Mouse (Mus musculus): ENCODE results near the gene Elane. TPM values are rescaled to one million over a fixed set of nuclear protein-coding genes. Genes with fewer than 3 reads are reported as not detected.
A peak's percentile ranks its signal among the peaks of the same experiment; 100 is the strongest.
"Not testable (repeated sequence)": the region's sequence is repeated elsewhere in the genome, so short reads cannot be mapped to it uniquely, and the experiment has no call there.

Elane gene
- polyA plus RNA-seq, 1 experiment from 2014 or later, result 2.4 TPM

GRCm38 (mm10) chr10:79886611-79887010 lies 564 bp downstream of the Elane start:
- no peak overlapping the region for H3K4me2 ChIP-seq (ENCODE audit: low read depth, low read length)
- H3K4me3 ChIP-seq (ENCODE audit: low read length), result no peak overlapping the region
- ATAC-seq, result no peak
- WGBS, result 83% methylated on average over 8 of the region's 8 CpGs
- H3K9me3 ChIP-seq (ENCODE audit: control insufficient read depth, low read length), result no peaks in the 10 kb centered on the region
- H3K9ac ChIP-seq (ENCODE audit: low read depth, low read length), result no peak overlapping the region
- no peak overlapping the region for H3K27ac ChIP-seq (ENCODE audit: low read length)
- no peaks in the 10 kb centered on the region for H3K36me3 ChIP-seq (ENCODE audit: control insufficient read depth, insufficient read depth, low read length)
- H3K4me1 ChIP-seq (ENCODE audit: control insufficient read depth, insufficient read depth, low read length), result peaks cover 8% of the 10 kb centered on the region; the same call in 1 of the 2 replicates
- H3K27me3 ChIP-seq (replicated peaks; ENCODE audit: control insufficient read depth, insufficient read depth, low read length), result 0 out of 2 replicates have a peak, but pooled peaks cover 3% of the 10 kb centered on the region

DNA sequence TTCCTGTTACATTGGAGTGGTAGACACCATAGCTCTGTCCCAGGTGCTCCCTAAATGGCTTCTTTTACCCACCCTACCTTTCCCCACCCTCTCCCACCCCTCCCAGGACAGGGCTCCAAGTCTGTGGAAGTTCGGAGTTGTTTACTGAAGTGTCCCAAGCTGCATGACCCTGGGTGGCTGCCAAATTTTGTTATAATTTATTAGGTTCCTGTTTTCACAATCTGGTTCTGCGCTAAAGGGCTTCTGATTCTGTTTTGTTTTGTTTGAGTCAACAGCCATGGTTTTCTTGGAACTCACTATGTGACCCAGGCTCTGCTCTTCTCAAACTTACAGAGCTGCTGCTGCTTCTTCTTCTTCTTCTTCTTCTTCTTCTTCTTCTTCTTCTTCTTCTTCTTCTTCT lies 3.3 kb downstream of the Elane start:
- Histone ChIP-seq H3K36me3 (ENCODE audit: control insufficient read depth, insufficient read depth, low read length) (no peaks in the 10 kb centered on the region), H3K4me1 (ENCODE audit: control insufficient read depth, insufficient read depth, low read length) (no peaks in the 10 kb centered on the region), H3K27me3 (replicated peaks; ENCODE audit: control insufficient read depth, insufficient read depth, low read length) (no peaks in the 10 kb centered on the region), H3K4me3 (ENCODE audit: low read length) (no peak overlapping the region), H3K9me3 (ENCODE audit: control insufficient read depth, low read length) (no peaks in the 10 kb centered on the region), H3K27ac (ENCODE audit: low read length) (no peak overlapping the region), H3K4me2 (ENCODE audit: low read depth, low read length) (no peak overlapping the region), H3K9ac (ENCODE audit: low read depth, low read length) (no peak overlapping the region)
- ATAC-seq, result no peak
- 53% methylated on average over 2 of the region's 2 CpGs for WGBS

DNA sequence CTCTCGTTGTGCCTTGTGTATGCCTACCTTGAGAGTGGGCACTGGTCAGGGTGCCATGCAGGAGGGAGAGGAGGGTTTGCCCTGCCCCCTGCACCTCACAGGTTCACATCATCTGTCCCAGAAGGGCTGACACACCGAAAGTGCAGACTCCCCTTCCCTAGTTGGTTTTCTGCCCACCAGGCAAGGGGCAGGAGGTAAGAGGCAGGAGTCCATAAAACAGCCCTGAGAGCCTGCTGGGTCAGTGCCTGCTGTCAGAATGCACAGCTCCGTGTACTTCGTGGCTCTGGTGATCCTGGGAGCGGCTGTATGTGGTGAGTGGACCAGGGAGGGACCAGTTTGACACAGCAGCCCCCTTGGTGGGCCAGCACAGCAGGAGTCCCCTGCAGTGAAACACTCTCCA lies 4.6 kb downstream of the Elane start, which contains the start of gene Cfd:
Gene Cfd, plus strand, starts transcription at position 184 of the 400 bp plus-strand sequence.
- WGBS, result 43% methylated on average over 5 of the region's 5 CpGs
- H3K27ac ChIP-seq (ENCODE audit: low read length), result no peak within 1 kb of the TSS
- no peaks in the 10 kb centered on the region for H3K4me1 ChIP-seq (ENCODE audit: control insufficient read depth, insufficient read depth, low read length)
- H3K36me3 ChIP-seq (ENCODE audit: control insufficient read depth, insufficient read depth, low read length), result 0 out of 2 replicates have a peak, but pooled peaks cover 5% of the 10 kb centered on the region
- no peak within 1 kb of the TSS for H3K4me3 ChIP-seq (ENCODE audit: low read length)
- no peak within 1 kb of the TSS for H3K4me2 ChIP-seq (ENCODE audit: low read depth, low read length)
- no peaks in the 10 kb centered on the region for H3K27me3 ChIP-seq (replicated peaks; ENCODE audit: control insufficient read depth, insufficient read depth, low read length)
- no peak within 1 kb of the TSS for H3K9ac ChIP-seq (ENCODE audit: low read depth, low read length)
- no peak for ATAC-seq
- no peaks in the 10 kb centered on the region for H3K9me3 ChIP-seq (ENCODE audit: control insufficient read depth, low read length)

DNA sequence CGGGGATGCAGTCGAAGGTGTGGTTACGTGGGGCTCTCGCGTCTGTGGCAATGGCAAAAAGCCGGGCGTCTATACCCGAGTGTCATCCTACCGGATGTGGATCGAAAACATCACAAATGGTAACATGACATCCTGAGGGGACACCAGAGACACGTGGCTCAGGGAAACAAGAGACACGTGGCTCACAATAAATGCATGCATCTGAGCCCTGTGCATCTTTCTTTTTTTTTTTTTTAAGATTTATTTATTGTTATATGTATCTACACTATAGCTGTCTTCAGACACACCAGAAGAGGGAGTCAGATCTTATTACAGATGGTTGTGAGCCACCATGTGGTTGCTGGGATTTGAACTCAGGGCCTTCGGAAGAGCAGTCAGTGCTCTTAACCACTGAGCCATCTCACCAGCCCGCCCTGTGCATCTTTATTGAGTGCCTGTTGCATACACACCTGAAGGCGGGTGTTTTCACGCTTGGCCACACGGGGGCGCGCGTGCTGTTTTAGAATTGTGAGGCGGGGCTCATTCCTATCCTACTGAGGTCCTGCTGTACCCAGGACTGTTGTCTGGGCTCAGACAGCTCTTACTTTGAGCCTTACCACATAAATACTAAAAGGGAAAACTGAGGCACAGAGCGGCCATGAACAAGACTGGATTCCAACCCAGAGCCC lies 6.5 kb downstream of the Elane start:
- not testable (repeated sequence) for H3K27ac ChIP-seq (ENCODE audit: low read length); H3K4me2 ChIP-seq (ENCODE audit: low read depth, low read length); H3K4me3 ChIP-seq (ENCODE audit: low read length); H3K4me1 ChIP-seq (ENCODE audit: control insufficient read depth, insufficient read depth, low read length); H3K27me3 ChIP-seq (replicated peaks; ENCODE audit: control insufficient read depth, insufficient read depth, low read length); H3K36me3 ChIP-seq (ENCODE audit: control insufficient read depth, insufficient read depth, low read length); H3K9me3 ChIP-seq (ENCODE audit: control insufficient read depth, low read length); H3K9ac ChIP-seq (ENCODE audit: low read depth, low read length)
- ATAC-seq, result peak; percentile 65; the same call in 1 of the 2 replicates
- 41% methylated on average over 22 of the region's 22 CpGs for WGBS

DNA sequence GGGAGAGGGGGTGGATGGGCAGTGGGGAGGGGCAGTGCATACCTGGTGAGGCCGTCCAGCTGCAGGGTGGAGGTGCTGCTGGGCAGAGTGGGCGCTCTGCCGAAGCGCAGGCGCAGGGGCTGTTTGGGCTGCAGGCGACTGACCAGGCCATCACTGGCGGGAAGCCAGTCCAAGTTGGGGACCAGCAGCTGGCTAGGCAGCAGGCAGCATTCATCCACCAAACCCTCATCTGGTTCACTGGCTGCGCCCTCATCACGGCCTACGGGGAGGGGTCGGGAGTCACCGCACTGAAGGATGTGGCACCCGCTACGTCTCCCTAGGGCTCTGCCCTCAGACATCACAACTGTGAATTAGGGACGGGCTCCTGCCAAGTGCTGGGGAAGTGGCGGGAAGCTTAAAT lies 10.3 kb downstream of the Elane start:
- Histone ChIP-seq H3K4me3 (ENCODE audit: low read length) (no peak overlapping the region), H3K27me3 (replicated peaks; ENCODE audit: control insufficient read depth, insufficient read depth, low read length) (no peaks in the 10 kb centered on the region), H3K4me1 (ENCODE audit: control insufficient read depth, insufficient read depth, low read length) (peaks cover 12% of the 10 kb centered on the region), H3K36me3 (ENCODE audit: control insufficient read depth, insufficient read depth, low read length) (peaks cover 16% of the 10 kb centered on the region), H3K9me3 (ENCODE audit: control insufficient read depth, low read length) (no peaks in the 10 kb centered on the region), H3K4me2 (ENCODE audit: low read depth, low read length) (no peak overlapping the region), H3K9ac (ENCODE audit: low read depth, low read length) (no peak overlapping the region), H3K27ac (ENCODE audit: low read length) (no peak overlapping the region)
- ATAC-seq, result no peak
- 89% methylated on average over 16 of the region's 16 CpGs for WGBS

DNA sequence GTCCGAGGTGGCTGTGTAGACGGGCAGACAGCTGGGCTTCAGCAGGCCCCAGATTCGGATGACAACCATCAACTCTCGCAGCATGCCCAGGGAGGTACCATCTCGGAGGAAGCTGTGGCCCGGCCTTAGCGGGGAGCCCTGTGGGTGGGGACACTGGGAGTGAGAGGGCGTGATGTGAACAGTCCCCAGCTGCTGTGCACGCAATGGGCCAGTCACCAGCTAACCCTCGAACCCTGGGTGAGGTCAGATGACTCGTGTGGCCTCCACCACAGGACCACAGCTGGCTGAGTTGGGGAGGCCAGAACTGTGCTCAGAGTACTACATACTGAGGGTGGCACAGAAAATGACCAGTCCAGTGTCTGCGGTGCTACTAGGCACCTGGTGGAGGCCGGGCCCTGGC lies 10.8 kb downstream of the Elane start:
- H3K36me3 ChIP-seq (ENCODE audit: control insufficient read depth, insufficient read depth, low read length), result peaks cover 16% of the 10 kb centered on the region
- ATAC-seq, result 0 out of 2 replicates have a peak, but pooled peaks have one; percentile 2
- WGBS, result 81% methylated on average over 13 of the region's 13 CpGs

DNA sequence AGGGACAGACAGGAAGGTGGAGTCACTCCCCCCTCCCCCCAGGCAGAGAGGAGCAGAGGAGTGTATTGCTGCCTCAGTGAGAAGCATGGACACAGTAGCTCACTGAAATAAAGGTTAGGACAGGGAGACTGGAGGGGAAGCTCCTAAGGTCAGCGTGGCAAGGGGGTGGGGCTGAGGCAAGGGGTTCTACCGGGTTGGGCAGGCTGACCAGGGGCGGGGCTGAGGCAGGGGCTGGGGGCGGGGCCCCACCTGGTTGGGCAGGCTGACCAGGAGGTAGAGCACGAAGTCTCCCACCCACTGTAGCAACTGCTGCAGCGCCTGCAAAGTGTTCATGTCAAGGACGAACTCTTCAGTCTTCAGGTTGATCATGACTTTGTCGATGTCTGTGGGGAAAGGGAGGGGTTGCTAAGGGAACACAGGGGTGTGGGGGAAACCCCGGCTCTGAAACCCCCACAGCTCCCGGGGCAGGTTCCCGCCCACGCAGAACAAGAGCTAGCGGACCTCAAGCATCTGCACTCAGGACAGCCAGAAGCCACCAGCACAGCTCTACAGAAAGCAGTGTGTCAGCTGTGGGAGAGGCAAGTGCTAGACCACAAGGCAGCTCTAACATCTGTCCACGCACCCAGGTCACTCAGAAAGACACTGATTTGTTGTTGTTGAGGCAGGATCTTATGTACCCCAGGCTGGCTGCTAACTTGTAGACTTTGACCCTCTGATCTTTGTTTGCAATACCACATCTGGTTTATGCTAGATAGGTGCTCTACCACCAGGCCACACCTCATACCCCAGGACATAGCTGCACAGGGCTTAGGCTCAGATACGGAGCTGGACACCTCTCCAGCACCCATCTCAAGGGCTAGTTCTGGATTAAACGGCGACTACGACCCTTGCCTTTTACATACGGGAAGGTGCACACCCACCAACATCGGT lies 11.5 kb downstream of the Elane start:
- peaks cover 12% of the 10 kb centered on the region for H3K4me1 ChIP-seq (ENCODE audit: control insufficient read depth, insufficient read depth, low read length)
- ATAC-seq, result peak; percentile 60
- H3K9ac ChIP-seq (ENCODE audit: low read depth, low read length), result 0 out of 2 replicates have a peak overlapping the region, but pooled peaks have one; percentile 38
- no peak overlapping the region for H3K4me3 ChIP-seq (ENCODE audit: low read length)
- no peaks in the 10 kb centered on the region for H3K9me3 ChIP-seq (ENCODE audit: control insufficient read depth, low read length)
- H3K27me3 ChIP-seq (replicated peaks; ENCODE audit: control insufficient read depth, insufficient read depth, low read length), result no peaks in the 10 kb centered on the region
- no peak overlapping the region for H3K4me2 ChIP-seq (ENCODE audit: low read depth, low read length)
- H3K36me3 ChIP-seq (ENCODE audit: control insufficient read depth, insufficient read depth, low read length), result peaks cover 16% of the 10 kb centered on the region
- H3K27ac ChIP-seq (ENCODE audit: low read length), result no peak overlapping the region
- 45% methylated on average over 20 of the region's 20 CpGs for WGBS

More for the DNA sequence above, 10.8 kb downstream of the Elane start:
- Histone ChIP-seq H3K27me3 (replicated peaks; ENCODE audit: control insufficient read depth, insufficient read depth, low read length) (no peaks in the 10 kb centered on the region), H3K4me1 (ENCODE audit: control insufficient read depth, insufficient read depth, low read length) (peaks cover 12% of the 10 kb centered on the region), H3K9ac (ENCODE audit: low read depth, low read length) (no peak overlapping the region), H3K4me2 (ENCODE audit: low read depth, low read length) (no peak overlapping the region), H3K4me3 (ENCODE audit: low read length) (no peak overlapping the region), H3K27ac (ENCODE audit: low read length) (no peak overlapping the region), H3K9me3 (ENCODE audit: control insufficient read depth, low read length) (no peaks in the 10 kb centered on the region)

DNA sequence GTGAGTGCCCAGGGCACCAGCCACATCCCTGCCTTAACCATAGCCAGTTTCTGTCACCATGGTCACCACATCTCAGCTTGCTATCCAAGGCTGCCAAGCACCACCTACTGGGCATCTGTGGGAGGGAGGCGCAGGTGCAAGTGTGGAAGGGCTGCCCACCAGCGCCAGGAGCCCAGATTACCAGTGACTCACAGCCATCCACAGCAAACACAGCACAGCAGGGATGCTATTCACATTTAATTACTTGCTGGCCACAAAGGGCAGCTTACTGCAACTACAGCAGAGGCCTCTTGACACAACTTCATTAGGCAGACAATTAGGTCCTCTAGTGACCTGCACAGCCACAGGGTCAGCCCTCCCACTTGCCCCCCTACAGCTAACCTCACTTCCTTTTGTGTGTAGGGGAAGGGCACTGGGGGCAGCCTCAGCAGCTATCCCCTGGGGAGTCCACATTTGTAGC lies 14.9 kb downstream of the Elane start:
- 71% methylated on average over 2 of the region's 2 CpGs for WGBS

DNA sequence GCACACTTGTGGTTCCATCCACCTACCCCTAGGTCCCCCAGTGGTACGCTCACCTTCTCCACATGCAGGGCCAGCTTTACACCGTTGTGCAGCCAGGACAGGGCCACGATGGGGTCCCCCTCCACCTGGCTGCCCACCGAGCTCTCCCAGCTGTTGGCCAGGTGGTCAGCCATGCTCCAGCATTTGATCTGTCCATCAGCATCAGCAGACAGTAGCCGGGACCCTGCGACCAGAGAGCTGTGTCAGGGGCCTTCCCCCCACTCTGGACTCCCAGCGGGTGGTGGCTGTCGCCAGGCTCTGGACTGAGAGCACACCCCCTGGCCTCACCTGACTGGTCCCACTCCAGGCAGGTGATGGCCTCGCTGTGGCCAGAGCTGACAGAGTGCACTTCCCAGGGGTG lies 20.7 kb downstream of the Elane start:
- WGBS, result 95% methylated on average over 9 of the region's 9 CpGs
- no peak for ATAC-seq

More for the DNA sequence above, 14.9 kb downstream of the Elane start:
- Histone ChIP-seq H3K27ac (ENCODE audit: low read length) (no peak overlapping the region), H3K4me2 (ENCODE audit: low read depth, low read length) (no peak overlapping the region), H3K9ac (ENCODE audit: low read depth, low read length) (no peak overlapping the region), H3K36me3 (ENCODE audit: control insufficient read depth, insufficient read depth, low read length) (peaks cover 18% of the 10 kb centered on the region), H3K4me3 (ENCODE audit: low read length) (no peak overlapping the region), H3K4me1 (ENCODE audit: control insufficient read depth, insufficient read depth, low read length) (peaks cover 12% of the 10 kb centered on the region), H3K9me3 (ENCODE audit: control insufficient read depth, low read length) (no peaks in the 10 kb centered on the region), H3K27me3 (replicated peaks; ENCODE audit: control insufficient read depth, insufficient read depth, low read length) (no peaks in the 10 kb centered on the region)
- ATAC-seq, result no peak

More for the DNA sequence above, 20.7 kb downstream of the Elane start:
- Histone ChIP-seq H3K4me1 (ENCODE audit: control insufficient read depth, insufficient read depth, low read length) (peaks cover 3% of the 10 kb centered on the region; the same call in 1 of the 2 replicates), H3K9ac (ENCODE audit: low read depth, low read length) (no peak overlapping the region), H3K9me3 (ENCODE audit: control insufficient read depth, low read length) (no peaks in the 10 kb centered on the region), H3K36me3 (ENCODE audit: control insufficient read depth, insufficient read depth, low read length) (peaks cover 20% of the 10 kb centered on the region), H3K27ac (ENCODE audit: low read length) (no peak overlapping the region), H3K4me2 (ENCODE audit: low read depth, low read length) (no peak overlapping the region), H3K27me3 (replicated peaks; ENCODE audit: control insufficient read depth, insufficient read depth, low read length) (no peaks in the 10 kb centered on the region), H3K4me3 (ENCODE audit: low read length) (no peak overlapping the region)

All from intestine, embryonic 16.5 days (tissue).